Mouse (Mus musculus) kidney, adult 2 months (tissue): ENCODE data around the gene Crebl2. TPM values are rescaled to one million over a fixed set of nuclear protein-coding genes. Genes with fewer than 3 reads are reported as not detected.

Experiments
- DNase-seq: peaks from one replicate; pipeline ENCODE4 v3.0.0; 2021
- H3K27ac ChIP-seq: fragments of 200-500 bp; 2 replicates; pipeline ENCODE4 v1.5.1; 2012; ENCODE audit warnings: low read depth, low read length, control low read depth, inconsistent platforms; ENCODE audit not compliant: insufficient read depth
- H3K27me3 ChIP-seq: fragments of 200-500 bp; replicated peaks from 2 replicates; pipeline ENCODE4 v1.6.1; 2012; ENCODE audit warnings: mild to moderate bottlenecking, moderate library complexity, low read length, inconsistent platforms; ENCODE audit not compliant: control insufficient read depth, insufficient read depth
- H3K36me3 ChIP-seq: fragments of 200-500 bp; 2 replicates; pipeline ENCODE4 v1.6.1; 2012; ENCODE audit warnings: mild to moderate bottlenecking, moderate library complexity, low read length, inconsistent platforms; ENCODE audit not compliant: control insufficient read depth, insufficient read depth
- H3K4me1 ChIP-seq: fragments of 200-500 bp; 2 replicates; pipeline ENCODE4 v1.6.1; 2011; ENCODE audit warnings: low read length; ENCODE audit not compliant: control insufficient read depth, insufficient read depth
- H3K4me3 ChIP-seq: fragments of 200-500 bp; 2 replicates; pipeline ENCODE4 v1.5.1; 2011; ENCODE audit warnings: mild to moderate bottlenecking, low read depth, low read length, control low read depth; ENCODE audit not compliant: insufficient read depth
- CTCF ChIP-seq: fragments of 200-500 bp; conservative IDR thresholded peaks from 2 replicates; pipeline ENCODE4 v1.5.1; 2011; ENCODE audit warnings: low read depth, mild to moderate bottlenecking, control low read depth, low read length, moderate library complexity, mixed read lengths; ENCODE audit not compliant: insufficient read depth, insufficient read length
- POLR2A ChIP-seq: fragments of 200-500 bp; IDR thresholded peaks from one replicate; pipeline ENCODE4 v1.6.1; 2011; ENCODE audit warnings: low read depth, low read length, control low read depth
- WGBS: fragments of 180-500 bp; shearing (Covaris S2); methylation state at CpG from one replicate; pipeline ENCODE4 v1.1.7; 2018; 5-methylcytosine and 5-hydroxymethylcytosine counted together
- polyA plus RNA-seq: library from polyadenylated mRNA; depleted of rRNA; stranded (reverse); fragments of >200 nt; gene quantifications from 2 replicates; pipeline ENCODE4 v1.2.3, GENCODE M21; 2012

Gene Crebl2
- polyA plus RNA-seq, 1 experiment: 26.1 TPM

- Histone ChIP-seq H3K27ac (no peak overlapping the region), H3K36me3 (no peaks in the 10 kb centered on the region), H3K4me3 (no peak overlapping the region), H3K4me1 (peaks cover 10% of the 10 kb centered on the region; the same call in 1 of the 2 replicates), H3K27me3 (no peaks in the 10 kb centered on the region)
- WGBS: 69% methylated on average over 4 of the region's 4 CpGs
- DNase-seq: no peak
- TF ChIP-seq CTCF: no peak
- no peak for TF ChIP-seq POLR2A
These were observed 30.3 kb downstream of the Crebl2 start for GRCm38 (mm10) chr6:134860275-134860674.

- H3K4me3 ChIP-seq: no peak overlapping the region
- H3K4me1 ChIP-seq: peaks cover 10% of the 10 kb centered on the region; the same call in 1 of the 2 replicates
- no peaks in the 10 kb centered on the region for H3K36me3 ChIP-seq
- 89% methylated on average over 12 of the region's 12 CpGs for WGBS
- DNase-seq: no peak
- no peak overlapping the region for H3K27ac ChIP-seq
- no peaks in the 10 kb centered on the region for H3K27me3 ChIP-seq
- TF ChIP-seq POLR2A (no peak), CTCF (no peak)
These were observed 31.4 kb downstream of the Crebl2 start for GRCm38 (mm10) chr6:134861386-134861785.

- H3K4me3 ChIP-seq: no peak overlapping the region
- no peaks in the 10 kb centered on the region for H3K27me3 ChIP-seq
- peaks cover 3% of the 10 kb centered on the region; the same call in 1 of the 2 replicates for H3K4me1 ChIP-seq
- no peak overlapping the region for H3K27ac ChIP-seq
- no peak for TF ChIP-seq POLR2A
- TF ChIP-seq CTCF: no peak
- WGBS: 25% methylated on average over 13 of the region's 13 CpGs
- peak; percentile 88 for DNase-seq
- H3K36me3 ChIP-seq: no peaks in the 10 kb centered on the region
These were observed 32.7 kb downstream of the Crebl2 start for GRCm38 (mm10) chr6:134862671-134863104.

- Histone ChIP-seq H3K4me3 (no peak overlapping the region), H3K4me1 (peaks cover under 1% of the 10 kb centered on the region; the same call in 1 of the 2 replicates)
These were observed 33.2 kb downstream of the Crebl2 start for GRCm38 (mm10) chr6:134863146-134863545.

GRCm38 (mm10) chr6:134866113-134866512, 36.2 kb downstream of the Crebl2 start:
- H3K4me3 ChIP-seq: no peak overlapping the region
- TF ChIP-seq POLR2A (no peak), CTCF (no peak)
- no peaks in the 10 kb centered on the region for H3K27me3 ChIP-seq
- no peaks in the 10 kb centered on the region; the same call in 1 of the 2 replicates for H3K4me1 ChIP-seq
- no peaks in the 10 kb centered on the region; the same call in 1 of the 2 replicates for H3K36me3 ChIP-seq
- WGBS: 93% methylated on average over 7 of the region's 7 CpGs
- no peak for DNase-seq
- H3K27ac ChIP-seq: no peak overlapping the region

More at GRCm38 (mm10) chr6:134863146-134863545, 33.2 kb downstream of the Crebl2 start:
- no peak for TF ChIP-seq POLR2A
- peak; percentile 86 for TF ChIP-seq CTCF
- Histone ChIP-seq H3K27ac (no peak overlapping the region), H3K27me3 (no peaks in the 10 kb centered on the region), H3K36me3 (no peaks in the 10 kb centered on the region)
- peak; percentile 96 for DNase-seq
- WGBS: 2% methylated on average over 19 of the region's 19 CpGs

- Histone ChIP-seq H3K4me3 (no peak overlapping the region), H3K27me3 (no peaks in the 10 kb centered on the region), H3K4me1 (peaks cover 9% of the 10 kb centered on the region), H3K27ac (no peak overlapping the region), H3K36me3 (no peaks in the 10 kb centered on the region; the same call in 1 of the 2 replicates)
- WGBS: 93% methylated on average over 3 of the region's 3 CpGs
- no peak for DNase-seq
- TF ChIP-seq CTCF: no peak
- no peak for TF ChIP-seq POLR2A
These were observed 37.4 kb downstream of the Crebl2 start for GRCm38 (mm10) chr6:134867325-134867724.

- H3K36me3 ChIP-seq: no peaks in the 10 kb centered on the region; the same call in 1 of the 2 replicates
- peaks cover 10% of the 10 kb centered on the region for H3K4me1 ChIP-seq
- 96% methylated on average over 12 of the region's 12 CpGs for WGBS
- H3K27ac ChIP-seq: no peak overlapping the region
- H3K4me3 ChIP-seq: no peak overlapping the region
- no peak for TF ChIP-seq CTCF
- H3K27me3 ChIP-seq: no peaks in the 10 kb centered on the region
- DNase-seq: no peak
These were observed 40.3 kb downstream of the Crebl2 start for GRCm38 (mm10) chr6:134870209-134870742.
